Mouse (Mus musculus) bone marrow, adult 2 months (tissue): ENCODE measurements around the gene Krtdap.

ENCODE experiments used
- CTCF ChIP-seq: fragments of 200-500 bp; IDR thresholded peaks from 2 replicates; pipeline ENCODE4 v1.5.1; 2011; ENCODE audit warnings: low read length, control low read depth; ENCODE audit not compliant: control insufficient read depth, insufficient read depth
- POLR2A ChIP-seq: fragments of 200-500 bp; IDR thresholded peaks from 2 replicates; pipeline ENCODE4 v1.6.1; 2011; ENCODE audit warnings: low read depth, mild to moderate bottlenecking, control low read depth, low read length, borderline replicate concordance; ENCODE audit not compliant: control insufficient read depth

DNA sequence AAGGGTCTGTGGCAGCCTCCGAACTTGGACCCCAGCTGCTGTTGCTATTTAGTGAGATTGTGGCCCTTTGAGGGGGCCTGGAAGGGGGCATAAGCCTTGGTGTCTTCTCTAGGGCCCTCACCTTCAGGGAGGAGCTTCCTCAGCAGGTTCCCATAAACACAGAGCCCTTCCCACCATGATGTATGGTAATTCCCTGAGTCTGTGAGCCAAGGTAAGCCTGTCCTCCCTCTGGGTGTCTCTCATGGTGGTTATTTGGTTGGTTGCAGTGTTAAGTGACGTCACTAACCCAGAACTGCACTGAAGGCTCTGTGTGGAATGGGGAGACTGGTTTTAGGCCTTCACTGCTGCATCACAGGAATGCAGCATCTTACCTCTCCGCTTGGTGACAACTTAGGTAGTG, 41.7 kb downstream of the Krtdap start:
- TF ChIP-seq POLR2A: no peak
- TF ChIP-seq CTCF: no peak
